Mouse (Mus musculus) bone marrow macrophage, adult 2 months (primary cell): ENCODE data around the gene Pdzd9. TPM values are rescaled to one million over a fixed set of nuclear protein-coding genes. Genes with fewer than 3 reads are reported as not detected.

Source experiments
- H3K27ac ChIP-seq: 2 replicates; pipeline ENCODE4 v1.5.1; 2012; ENCODE audit warnings: low read depth, low read length; ENCODE audit not compliant: insufficient read depth
- H3K4me1 ChIP-seq: 2 replicates; pipeline ENCODE4 v1.6.1; 2012; ENCODE audit warnings: low read length; ENCODE audit not compliant: control insufficient read depth, insufficient read depth
- H3K4me3 ChIP-seq: 2 replicates; pipeline ENCODE4 v1.5.1; 2012; ENCODE audit warnings: mild to moderate bottlenecking, low read length, moderate library complexity; ENCODE audit not compliant: insufficient read depth
- CTCF ChIP-seq: IDR thresholded peaks from 2 replicates; pipeline ENCODE4 v1.5.1; 2012; ENCODE audit warnings: low read depth, mild to moderate bottlenecking, low read length, moderate library complexity
- POLR2A ChIP-seq: IDR thresholded peaks from 2 replicates; pipeline ENCODE4 v1.6.1; 2012; ENCODE audit warnings: mild to moderate bottlenecking, low read depth, low read length, borderline replicate concordance
- polyA plus RNA-seq: library from polyadenylated mRNA; stranded (reverse); fragments of >200 nt; gene quantifications from 2 replicates; pipeline ENCODE4 v1.2.4, GENCODE M21; 2012; ENCODE audit not compliant: missing spikeins, insufficient read depth, insufficient read length

Gene Pdzd9
- polyA plus RNA-seq, 1 experiment: 0.42 TPM

DNA sequence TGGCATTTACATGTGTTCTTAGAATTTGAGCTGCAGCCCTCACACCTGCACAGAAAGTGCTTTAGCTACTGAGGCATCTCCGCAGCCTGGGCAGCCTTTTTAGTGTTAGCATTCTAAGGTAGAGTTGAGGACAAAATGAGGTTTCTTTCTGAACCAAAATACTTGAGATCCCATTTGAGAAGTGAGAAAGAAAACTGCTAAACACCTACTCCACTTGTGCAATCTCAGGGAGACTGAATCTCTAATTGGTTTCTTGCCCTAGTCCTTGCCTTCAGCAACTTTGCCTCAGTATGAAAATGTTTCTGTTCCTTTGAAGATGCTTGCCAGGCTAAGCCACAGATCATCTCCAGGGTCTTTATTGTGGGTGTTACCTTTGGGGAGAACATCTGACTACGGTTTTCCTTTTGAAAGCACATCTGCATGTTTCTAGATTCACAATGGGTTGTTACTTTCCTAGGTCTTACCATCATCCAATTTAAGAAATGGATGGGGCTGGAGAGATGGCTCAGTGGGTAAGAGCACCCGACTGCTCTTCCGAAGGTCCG is 23.8 kb upstream of the Pdzd9 start:
- H3K27ac ChIP-seq: no peak overlapping the region
- H3K4me3 ChIP-seq: no peak overlapping the region
- TF ChIP-seq POLR2A: no peak
- TF ChIP-seq CTCF: no peak
- peaks cover 3% of the 10 kb centered on the region; the same call in 1 of the 2 replicates for H3K4me1 ChIP-seq

DNA sequence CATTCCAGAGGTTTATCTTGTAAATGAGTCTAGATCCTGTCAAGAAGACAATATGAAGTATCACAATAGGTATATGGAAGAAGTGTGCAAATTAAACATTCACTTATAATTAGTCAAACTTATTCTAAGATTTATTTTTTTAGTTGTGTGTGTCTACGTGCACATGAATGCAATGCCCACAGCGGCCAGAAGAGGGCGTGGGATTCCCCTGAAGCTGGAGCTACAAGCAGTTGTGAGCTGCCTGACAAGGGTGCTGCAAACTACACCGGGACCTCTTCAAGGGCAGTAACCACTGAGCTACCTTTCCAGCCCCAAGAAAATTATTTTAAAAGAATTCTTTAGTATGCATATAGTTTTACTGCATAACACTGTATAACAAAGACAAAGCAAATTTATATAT is 20.5 kb upstream of the Pdzd9 start:
- Histone ChIP-seq H3K27ac (no peak overlapping the region), H3K4me1 (peaks cover 3% of the 10 kb centered on the region; the same call in 1 of the 2 replicates), H3K4me3 (no peak overlapping the region)
- no peak for TF ChIP-seq CTCF
- no peak for TF ChIP-seq POLR2A

DNA sequence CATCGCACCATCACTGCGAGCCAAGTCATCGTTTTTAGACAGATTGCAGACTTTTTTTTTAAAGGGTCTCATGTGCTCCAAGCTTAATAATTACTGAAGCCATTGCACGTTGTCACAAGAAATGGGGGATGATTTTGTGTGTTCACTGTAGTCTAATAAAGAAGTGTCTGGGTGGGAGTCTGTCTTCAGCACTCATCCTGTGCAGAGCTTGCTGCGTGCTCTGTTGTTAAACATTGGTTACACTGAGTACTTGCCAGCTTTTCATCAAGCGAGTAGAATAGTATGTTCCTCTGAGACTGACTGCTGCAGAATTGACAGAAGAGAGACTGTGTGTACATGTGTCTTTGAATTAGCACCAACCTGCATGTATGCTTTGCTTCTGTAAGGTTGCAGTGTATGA is 15.1 kb upstream of the Pdzd9 start:
- TF ChIP-seq POLR2A: no peak
- TF ChIP-seq CTCF: no peak
- peaks cover 39% of the 10 kb centered on the region for H3K4me1 ChIP-seq
- H3K4me3 ChIP-seq: no peak overlapping the region
- no peak overlapping the region for H3K27ac ChIP-seq

DNA sequence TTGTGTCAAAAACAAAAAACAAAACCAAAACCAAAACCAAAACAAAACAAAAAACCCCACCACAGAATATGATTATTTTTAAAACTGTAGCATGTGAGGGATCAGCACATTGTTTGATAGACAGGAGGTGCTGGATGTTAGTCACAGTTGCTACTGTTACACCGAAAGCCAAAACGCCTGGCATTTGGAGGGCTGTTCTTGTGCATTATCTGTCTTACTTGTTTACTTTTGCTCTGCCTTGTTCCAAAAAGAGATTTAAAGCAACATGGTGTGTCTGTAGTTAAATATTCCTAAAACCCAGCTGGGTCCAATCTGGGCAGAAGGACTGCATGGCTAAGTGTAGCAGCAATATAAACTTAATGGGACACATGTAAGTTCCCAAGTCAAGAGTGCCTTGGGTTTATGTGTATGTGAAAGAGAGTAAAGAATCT is 14.6 kb upstream of the Pdzd9 start:
- Histone ChIP-seq H3K27ac (no peak overlapping the region), H3K4me3 (no peak overlapping the region), H3K4me1 (peaks cover 43% of the 10 kb centered on the region)
- TF ChIP-seq POLR2A (no peak), CTCF (no peak)

DNA sequence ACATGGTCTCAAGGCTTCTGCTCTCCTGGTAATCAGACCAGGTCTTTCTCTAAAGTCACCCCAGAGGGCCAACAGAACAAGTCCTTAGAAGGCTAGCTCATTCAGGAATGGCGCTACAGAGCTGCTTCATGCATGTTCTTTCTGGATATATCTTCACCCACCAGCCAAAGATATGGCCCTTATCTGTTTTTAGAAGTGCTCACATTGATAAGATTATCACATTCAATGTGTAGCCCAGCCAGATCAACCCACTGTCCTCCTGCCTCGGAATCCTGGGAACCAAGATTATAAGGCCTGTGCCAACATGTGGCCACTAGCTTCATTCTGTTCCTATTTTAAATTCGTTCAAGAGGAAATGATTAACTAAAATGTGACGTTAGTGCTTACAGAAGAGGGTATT is 11.9 kb upstream of the Pdzd9 start:
- H3K27ac ChIP-seq: no peak overlapping the region
- TF ChIP-seq CTCF (no peak), POLR2A (no peak)
- H3K4me3 ChIP-seq: no peak overlapping the region
- H3K4me1 ChIP-seq: peaks cover 43% of the 10 kb centered on the region

DNA sequence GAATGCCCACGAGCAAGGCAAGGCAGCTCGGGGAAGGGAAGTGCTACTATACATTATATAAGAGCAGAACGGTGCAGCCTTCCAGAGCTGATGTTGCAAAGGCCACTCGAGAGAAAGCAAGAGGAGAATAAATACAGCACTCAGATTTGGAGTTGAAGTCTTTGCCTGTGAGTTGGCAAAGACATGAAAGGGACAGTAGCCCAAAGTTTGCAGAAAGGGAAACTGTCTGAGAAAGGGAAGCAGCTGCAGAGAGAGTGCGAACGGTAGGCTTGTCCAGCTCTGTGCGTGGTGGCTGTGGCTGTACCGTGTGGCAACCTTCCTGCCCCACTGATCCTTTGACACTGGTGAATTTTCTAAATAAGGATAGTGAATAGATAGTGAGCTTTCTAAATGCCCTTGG is 8.9 kb upstream of the Pdzd9 start:
- H3K27ac ChIP-seq: 0 out of 2 replicates have a peak overlapping the region, but pooled peaks have one; percentile 1
- H3K4me1 ChIP-seq: peaks cover 34% of the 10 kb centered on the region
- peak overlapping the region; percentile 69 for H3K4me3 ChIP-seq
- TF ChIP-seq POLR2A (no peak), CTCF (no peak)

DNA sequence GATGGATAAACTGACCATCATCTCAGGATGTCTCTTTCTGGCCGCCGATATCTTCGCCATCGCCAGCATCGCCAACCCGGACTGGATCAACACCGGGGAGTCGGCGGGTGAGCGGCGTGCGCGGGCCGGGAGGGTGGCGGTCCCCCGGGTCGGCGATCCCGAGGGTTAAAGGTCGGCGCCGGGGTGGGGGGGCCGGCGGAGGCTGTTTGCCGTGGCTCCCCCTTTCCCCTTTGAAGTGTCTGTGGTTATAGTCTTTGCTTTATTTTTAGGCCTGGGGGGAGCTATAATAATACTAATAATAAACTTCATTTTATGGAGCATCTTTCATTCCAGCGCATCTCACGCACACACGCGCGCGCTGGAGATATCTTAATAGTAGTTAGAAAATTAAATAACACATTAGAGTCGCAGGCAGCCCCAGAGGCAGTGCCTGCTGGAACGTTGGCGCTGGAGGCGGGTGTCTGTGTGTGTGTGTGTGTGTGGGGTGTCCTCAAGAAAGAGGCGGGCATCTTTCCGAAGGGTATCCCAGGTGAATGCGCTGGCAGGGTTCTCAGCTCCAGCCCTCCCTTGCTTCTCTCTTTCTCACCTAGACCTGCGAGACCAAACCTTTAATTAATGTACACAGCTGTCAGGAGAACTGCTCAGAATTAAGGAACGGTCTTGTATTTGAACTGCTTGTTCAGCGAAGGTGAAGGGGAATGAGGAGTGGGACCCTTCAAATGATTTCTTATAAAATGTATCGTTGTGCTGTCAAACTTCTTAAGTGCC is 7.8 kb upstream of the Pdzd9 start:
- Histone ChIP-seq H3K4me3 (peak overlapping the region; percentile 69), H3K4me1 (peaks cover 34% of the 10 kb centered on the region), H3K27ac (no peak overlapping the region)
- TF ChIP-seq CTCF (no peak), POLR2A (no peak)

DNA sequence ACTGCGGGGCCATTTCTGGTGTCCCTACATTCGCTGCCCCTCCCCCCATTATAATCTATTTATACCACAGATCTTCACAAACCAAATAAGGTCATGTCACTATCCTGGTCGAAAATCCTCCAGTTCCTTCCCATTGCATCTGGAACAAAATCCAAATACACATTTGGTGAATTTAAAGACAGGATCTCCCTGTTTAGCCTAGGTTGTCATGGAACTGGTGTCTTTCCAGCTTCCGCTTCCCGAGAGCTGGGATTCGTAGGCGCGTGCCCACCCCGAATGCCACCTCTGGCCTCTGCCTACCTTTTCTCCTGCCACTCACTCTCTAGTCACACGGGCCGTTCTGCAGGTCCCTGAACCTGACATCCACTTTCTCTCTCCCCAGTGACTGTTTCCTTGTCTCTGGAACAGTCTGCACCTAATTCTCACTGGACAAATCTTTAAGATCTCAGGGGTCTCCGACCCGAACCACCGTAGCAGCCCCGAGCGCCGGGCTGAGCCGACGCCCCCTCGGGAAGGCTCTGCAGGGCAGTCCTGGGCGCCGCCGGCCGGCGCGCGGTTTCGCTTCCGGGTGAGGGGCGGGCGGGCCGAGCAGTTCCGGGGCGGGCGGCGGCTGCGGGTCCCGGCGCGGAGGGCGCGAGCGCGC is 7.0 kb upstream of the Pdzd9 start, which contains the start of gene Mosmo:
Mosmo (plus strand) TSS at position 618 of the 643 bp plus-strand sequence.
- TF ChIP-seq CTCF (no peak), POLR2A (no peak)
- Histone ChIP-seq H3K4me3 (peak within 1 kb of the TSS; percentile 69), H3K27ac (peak within 1 kb of the TSS; percentile 5; the same call in 1 of the 2 replicates), H3K4me1 (peaks cover 27% of the 10 kb centered on the region)

DNA sequence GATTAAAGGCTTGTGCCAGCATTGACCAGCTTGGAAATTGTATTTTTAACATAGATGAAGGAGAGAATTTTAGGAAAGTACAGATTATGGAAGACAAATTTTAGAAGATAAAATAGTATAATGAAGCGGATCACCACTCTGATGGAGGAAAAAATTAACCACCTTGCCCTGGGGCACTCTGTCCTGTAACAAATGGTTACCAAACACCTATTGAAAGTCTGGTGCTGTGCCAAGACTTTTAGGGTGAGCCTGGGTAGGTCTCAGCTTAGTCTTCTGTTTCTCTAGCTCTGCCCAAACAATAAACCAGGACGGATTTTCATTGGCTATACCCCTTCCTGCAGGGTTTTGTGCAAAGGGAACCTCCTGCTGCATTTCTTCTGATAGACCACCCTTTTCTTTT is 1.1 kb upstream of the Pdzd9 start:
- TF ChIP-seq CTCF (no peak), POLR2A (no peak)
- no peak overlapping the region for H3K4me3 ChIP-seq
- no peak overlapping the region for H3K27ac ChIP-seq
- H3K4me1 ChIP-seq: peaks cover 10% of the 10 kb centered on the region

DNA sequence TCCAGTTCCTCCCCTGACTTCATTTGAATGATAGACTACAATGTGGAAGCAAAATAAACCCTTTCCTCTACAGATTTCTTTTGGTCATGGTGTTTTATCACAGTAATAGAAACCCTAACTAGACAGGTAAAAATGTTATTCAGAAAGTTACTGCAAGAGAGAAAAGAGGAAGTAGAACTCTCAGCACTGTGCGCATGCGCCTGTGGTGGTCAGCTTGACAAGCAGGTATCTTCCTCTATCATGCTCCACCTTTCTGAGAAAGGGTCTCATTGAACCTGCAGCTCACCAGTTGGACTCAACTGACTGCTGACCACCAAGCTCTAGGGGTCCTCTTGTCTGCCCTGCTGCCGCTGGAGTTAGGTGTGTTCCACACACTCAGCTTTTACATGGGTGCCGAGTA is 8.1 kb downstream of the Pdzd9 start:
- H3K4me3 ChIP-seq: no peak overlapping the region
- H3K27ac ChIP-seq: no peak overlapping the region
- TF ChIP-seq CTCF: no peak
- no peaks in the 10 kb centered on the region for H3K4me1 ChIP-seq
